Mouse (Mus musculus) forebrain, embryonic 13.5 days (tissue): ENCODE data around the gene Mmel1. TPM values are rescaled to one million over a fixed set of nuclear protein-coding genes. Genes with fewer than 3 reads are reported as not detected.

Source experiments
- ATAC-seq: fragments of 200-750 bp; cut with Nextera tagmentation; 2 replicates; pipeline ENCODE4 v1.8.0; 2017
- H3K27ac ChIP-seq: fragments of 300-500 bp; sonication (generic); 2 replicates; pipeline ENCODE4 v1.5.1; 2015; ENCODE audit warnings: inconsistent platforms, mild to moderate bottlenecking, moderate library complexity
- H3K27me3 ChIP-seq: fragments of 300-500 bp; sonication (generic); 2 replicates; pipeline ENCODE4 v1.6.1; 2015; ENCODE audit warnings: mild to moderate bottlenecking, inconsistent platforms
- H3K36me3 ChIP-seq: fragments of 300-500 bp; sonication (generic); 2 replicates; pipeline ENCODE4 v1.6.1; 2015; ENCODE audit warnings: mild to moderate bottlenecking, inconsistent platforms; ENCODE audit not compliant: poor library complexity, severe bottlenecking
- H3K4me1 ChIP-seq: fragments of 300-500 bp; sonication (generic); 2 replicates; pipeline ENCODE4 v1.6.1; 2015; ENCODE audit warnings: inconsistent platforms
- H3K4me2 ChIP-seq: fragments of 300-500 bp; sonication (generic); 2 replicates; pipeline ENCODE4 v1.6.1; 2015; ENCODE audit warnings: inconsistent platforms, mild to moderate bottlenecking, moderate library complexity
- H3K4me3 ChIP-seq: fragments of 300-500 bp; sonication (generic); 2 replicates; pipeline ENCODE4 v1.5.1; 2015; ENCODE audit warnings: mild to moderate bottlenecking, inconsistent platforms
- H3K9ac ChIP-seq: fragments of 300-500 bp; sonication (generic); 2 replicates; pipeline ENCODE4 v1.6.1; 2015; ENCODE audit warnings: mild to moderate bottlenecking, inconsistent platforms
- H3K9me3 ChIP-seq: fragments of 300-500 bp; sonication (generic); replicated peaks from 2 replicates; pipeline ENCODE4 v1.6.1; 2016; ENCODE audit warnings: inconsistent platforms
- WGBS: fragments of 180-500 bp; shearing (Covaris S2); methylation state at CpG from one replicate; pipeline ENCODE4 v1.1.7; 2015; 5-methylcytosine and 5-hydroxymethylcytosine counted together
- polyA plus RNA-seq: library from polyadenylated mRNA; unstranded; fragments of >200 nt; fragmentation: Nextera tagmentation; extraction: Ambion mirVana; gene quantifications from 2 replicates; pipeline ENCODE4 v1.2.1, GENCODE M21; 2015

Mmel1 gene
- polyA plus RNA-seq, 1 experiment from 2014 or later = 0.12 TPM

- Histone ChIP-seq H3K9ac (0 out of 2 replicates have a peak overlapping the region, but pooled peaks have one; percentile 73), H3K4me1 (peaks cover 13% of the 10 kb centered on the region), H3K4me3 (peak overlapping the region; percentile 53; the same call in 1 of the 2 replicates), H3K9me3 (no peaks in the 10 kb centered on the region), H3K27me3 (peaks cover 66% of the 10 kb centered on the region), H3K4me2 (peak overlapping the region; percentile 80), H3K27ac (no peak overlapping the region), H3K36me3 (no peaks in the 10 kb centered on the region)
- no peak for ATAC-seq
- WGBS = 60% methylated on average over 12 of the region's 12 CpGs
Observed at GRCm38 (mm10) chr4:154854676-154855345, 14.6 kb upstream of the Mmel1 start.

- H3K9ac ChIP-seq = peak overlapping the region; percentile 73
- H3K36me3 ChIP-seq = no peaks in the 10 kb centered on the region
- peaks cover 13% of the 10 kb centered on the region for H3K4me1 ChIP-seq
- H3K27ac ChIP-seq = peak overlapping the region; percentile 59
- WGBS = under 1% methylated on average over 76 of the region's 110 CpGs
- peaks cover 77% of the 10 kb centered on the region for H3K27me3 ChIP-seq
- H3K4me3 ChIP-seq = peak overlapping the region; percentile 53
- ATAC-seq = peak; percentile 94
- H3K4me2 ChIP-seq = peak overlapping the region; percentile 80
- H3K9me3 ChIP-seq = no peaks in the 10 kb centered on the region
Observed at GRCm38 (mm10) chr4:154855721-154856479, 13.5 kb upstream of the Mmel1 start.

GRCm38 (mm10) chr4:154856480-154856837 is 12.9 kb upstream of the Mmel1 start:
- H3K9me3 ChIP-seq = no peaks in the 10 kb centered on the region
- peaks cover 81% of the 10 kb centered on the region for H3K27me3 ChIP-seq
- ATAC-seq = no peak
- peak overlapping the region; percentile 53 for H3K4me3 ChIP-seq
- peaks cover 13% of the 10 kb centered on the region for H3K4me1 ChIP-seq
- peak overlapping the region; percentile 80 for H3K4me2 ChIP-seq
- no peaks in the 10 kb centered on the region for H3K36me3 ChIP-seq
- WGBS = 17% methylated on average over 9 of the region's 9 CpGs
- 0 out of 2 replicates have a peak overlapping the region, but pooled peaks have one; percentile 59 for H3K27ac ChIP-seq
- H3K9ac ChIP-seq = peak overlapping the region; percentile 73

DNA sequence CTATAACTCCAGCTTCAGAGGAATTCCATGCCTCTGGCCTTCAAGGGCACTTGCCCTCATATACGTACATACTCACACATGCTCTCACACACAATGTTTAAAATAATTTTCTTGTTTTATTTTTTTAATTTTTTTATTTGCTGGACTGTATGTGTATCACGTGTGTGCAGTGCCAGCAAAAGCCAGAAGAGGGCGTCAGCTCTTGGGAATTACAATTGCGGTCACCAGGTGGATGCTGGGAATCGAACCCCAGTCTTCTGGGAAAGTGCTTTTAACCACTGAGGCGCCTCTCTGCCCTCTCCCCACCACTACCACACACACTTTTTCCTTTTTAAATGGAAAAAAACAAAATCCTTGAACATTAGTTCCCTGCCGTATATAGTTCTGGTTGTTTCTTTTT is 12.5 kb upstream of the Mmel1 start:
- WGBS = 86% methylated on average over 7 of the region's 7 CpGs
- Histone ChIP-seq H3K4me3 (0 out of 2 replicates have a peak overlapping the region, but pooled peaks have one; percentile 53), H3K4me1 (peaks cover 13% of the 10 kb centered on the region), H3K27ac (no peak overlapping the region), H3K9ac (no peak overlapping the region), H3K9me3 (no peaks in the 10 kb centered on the region), H3K36me3 (no peaks in the 10 kb centered on the region), H3K4me2 (peak overlapping the region; percentile 80), H3K27me3 (peaks cover 84% of the 10 kb centered on the region)
- ATAC-seq = 0 out of 2 replicates have a peak, but pooled peaks have one; percentile 6

DNA sequence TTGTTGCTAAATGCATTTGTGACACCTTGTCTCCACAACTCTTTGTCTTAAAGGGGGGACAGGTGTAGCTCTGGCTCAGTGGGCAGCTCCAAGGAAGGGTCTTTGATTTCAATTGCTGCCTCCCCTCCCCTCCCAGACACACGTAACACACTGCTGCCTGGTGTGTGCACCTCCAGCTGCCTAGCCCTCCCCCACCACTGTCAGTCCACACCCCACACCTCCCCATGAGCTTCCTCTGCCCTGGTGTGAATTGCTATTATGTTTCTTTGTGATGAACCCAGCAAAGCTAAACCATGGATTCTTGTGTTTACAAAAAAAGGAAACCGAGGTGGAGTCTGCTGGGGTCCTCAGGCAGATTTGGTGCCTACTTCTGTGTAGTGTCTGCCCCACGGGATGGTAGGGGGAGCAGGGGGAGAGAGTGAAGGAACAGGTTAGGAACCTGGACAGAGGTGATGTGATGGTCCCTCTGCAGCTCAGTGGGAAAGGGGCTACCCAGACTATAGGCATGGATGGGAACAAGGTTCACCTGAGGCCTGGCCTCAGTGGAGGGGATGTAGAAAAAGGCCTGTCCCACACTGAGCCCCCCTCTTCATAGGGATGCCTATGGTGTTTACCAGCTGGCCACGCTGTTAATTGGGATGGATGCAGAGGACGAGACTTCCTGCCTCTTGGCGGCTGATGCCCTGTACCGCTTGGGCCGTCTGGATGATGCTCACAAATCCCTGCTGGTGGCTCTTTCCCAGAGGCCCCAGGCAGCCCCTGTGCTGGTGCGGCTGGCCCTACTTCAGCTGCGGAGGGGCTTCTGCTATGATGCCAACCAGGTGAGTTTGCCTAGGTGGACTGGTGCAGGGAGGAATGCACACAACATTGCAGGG is 11.8 kb upstream of the Mmel1 start:
- Histone ChIP-seq H3K27ac (no peak overlapping the region), H3K4me3 (no peak overlapping the region), H3K9ac (no peak overlapping the region), H3K27me3 (peaks cover 87% of the 10 kb centered on the region), H3K4me2 (no peak overlapping the region), H3K36me3 (no peaks in the 10 kb centered on the region), H3K4me1 (peaks cover 13% of the 10 kb centered on the region), H3K9me3 (no peaks in the 10 kb centered on the region)
- ATAC-seq = no peak
- WGBS = 79% methylated on average over 10 of the region's 10 CpGs

- H3K27ac ChIP-seq = no peak overlapping the region
- 79% methylated on average over 3 of the region's 3 CpGs for WGBS
- no peak overlapping the region for H3K4me2 ChIP-seq
- H3K36me3 ChIP-seq = no peaks in the 10 kb centered on the region
- H3K9ac ChIP-seq = no peak overlapping the region
- H3K27me3 ChIP-seq = peaks cover 79% of the 10 kb centered on the region
- peaks cover 13% of the 10 kb centered on the region for H3K4me1 ChIP-seq
- H3K4me3 ChIP-seq = no peak overlapping the region
- no peak for ATAC-seq
- H3K9me3 ChIP-seq = no peaks in the 10 kb centered on the region
Observed at GRCm38 (mm10) chr4:154858601-154859000, 10.8 kb upstream of the Mmel1 start.

GRCm38 (mm10) chr4:154861967-154862366 is 7.4 kb upstream of the Mmel1 start:
- no peaks in the 10 kb centered on the region for H3K9me3 ChIP-seq
- H3K9ac ChIP-seq = no peak overlapping the region
- peaks cover 14% of the 10 kb centered on the region for H3K4me1 ChIP-seq
- H3K27me3 ChIP-seq = peaks cover 56% of the 10 kb centered on the region
- no peak overlapping the region for H3K4me3 ChIP-seq
- ATAC-seq = no peak
- H3K36me3 ChIP-seq = no peaks in the 10 kb centered on the region
- no peak overlapping the region for H3K4me2 ChIP-seq
- no peak overlapping the region for H3K27ac ChIP-seq
- 78% methylated on average over 5 of the region's 5 CpGs for WGBS

DNA sequence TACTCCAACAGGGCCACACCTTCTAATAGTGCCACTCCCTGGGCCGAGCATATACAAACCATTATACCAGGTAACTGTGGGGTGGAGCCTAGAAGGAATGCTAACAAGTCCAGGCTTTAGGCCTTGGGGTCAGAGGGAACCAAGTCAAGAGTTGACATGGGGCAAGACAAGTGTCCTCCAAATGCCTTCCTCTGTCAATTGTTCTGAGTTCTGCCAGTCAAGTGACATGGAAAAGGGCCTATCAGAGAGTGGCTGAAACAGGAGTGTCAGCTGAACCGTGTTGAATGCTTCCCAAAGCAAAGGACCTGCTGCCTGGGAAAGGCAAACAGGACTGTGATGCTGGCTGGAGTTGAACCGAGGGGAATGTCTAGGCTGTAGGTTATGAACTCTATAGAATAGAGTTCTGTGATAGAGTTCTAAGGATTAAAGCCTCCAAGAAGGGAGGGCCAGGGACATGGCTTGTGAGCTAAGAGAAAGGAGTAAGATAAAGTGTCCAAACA is 5.9 kb upstream of the Mmel1 start:
- no peaks in the 10 kb centered on the region for H3K9me3 ChIP-seq
- no peak overlapping the region for H3K9ac ChIP-seq
- peaks cover 49% of the 10 kb centered on the region for H3K27me3 ChIP-seq
- WGBS = 86% methylated on average over 3 of the region's 3 CpGs
- H3K4me1 ChIP-seq = peaks cover 14% of the 10 kb centered on the region
- peak overlapping the region; percentile 62; the same call in 1 of the 2 replicates for H3K4me2 ChIP-seq
- no peak overlapping the region for H3K4me3 ChIP-seq
- H3K27ac ChIP-seq = no peak overlapping the region
- ATAC-seq = no peak
- H3K36me3 ChIP-seq = no peaks in the 10 kb centered on the region

- WGBS = 1% methylated on average over 18 of the region's 18 CpGs
Observed at GRCm38 (mm10) chr4:154864271-154864771, 5.1 kb upstream of the Mmel1 start.

GRCm38 (mm10) chr4:154864961-154865760 is 4.2 kb upstream of the Mmel1 start:
- peak overlapping the region; percentile 60; the same call in 1 of the 2 replicates for H3K27ac ChIP-seq
- 86% methylated on average over 18 of the region's 18 CpGs for WGBS
- H3K4me3 ChIP-seq = peak overlapping the region; percentile 40; the same call in 1 of the 2 replicates
- no peak for ATAC-seq
- H3K9me3 ChIP-seq = no peaks in the 10 kb centered on the region
- peaks cover 40% of the 10 kb centered on the region for H3K27me3 ChIP-seq
- peak overlapping the region; percentile 62 for H3K4me2 ChIP-seq
- H3K4me1 ChIP-seq = peaks cover 14% of the 10 kb centered on the region
- peak overlapping the region; percentile 57 for H3K9ac ChIP-seq
- no peaks in the 10 kb centered on the region for H3K36me3 ChIP-seq

More at GRCm38 (mm10) chr4:154864271-154864771, 5.1 kb upstream of the Mmel1 start:
- Histone ChIP-seq H3K27me3 (peaks cover 48% of the 10 kb centered on the region), H3K4me1 (peaks cover 14% of the 10 kb centered on the region), H3K36me3 (no peaks in the 10 kb centered on the region), H3K9me3 (no peaks in the 10 kb centered on the region), H3K27ac (peak overlapping the region; percentile 60; the same call in 1 of the 2 replicates), H3K9ac (peak overlapping the region; percentile 57), H3K4me3 (peak overlapping the region; percentile 40), H3K4me2 (peak overlapping the region; percentile 62)
- peak; percentile 93 for ATAC-seq

DNA sequence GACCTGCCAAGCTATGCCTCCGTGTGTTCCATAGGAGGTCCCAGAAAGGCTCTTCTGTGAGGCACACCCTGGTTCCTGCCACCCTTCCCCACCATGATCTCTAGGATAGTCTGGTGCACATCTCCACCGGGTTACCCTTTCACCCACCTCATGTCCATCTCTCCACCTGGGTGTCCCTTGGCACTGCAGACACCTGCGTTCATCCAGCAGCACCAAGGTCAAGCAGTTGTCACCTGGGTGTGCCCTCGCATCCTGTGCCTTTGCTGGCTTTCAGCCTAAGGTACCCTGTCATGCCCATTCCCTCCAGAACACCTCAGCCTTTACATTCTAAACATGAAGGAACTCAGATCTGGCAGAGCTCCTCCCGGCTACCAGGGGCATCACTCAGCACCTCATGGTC is 3.0 kb upstream of the Mmel1 start:
- 94% methylated on average over 5 of the region's 5 CpGs for WGBS
- no peak for ATAC-seq

More for the DNA sequence above, 3.0 kb upstream of the Mmel1 start:
- no peaks in the 10 kb centered on the region for H3K9me3 ChIP-seq
- peaks cover 36% of the 10 kb centered on the region for H3K27me3 ChIP-seq
- H3K4me1 ChIP-seq = peaks cover 14% of the 10 kb centered on the region
- H3K9ac ChIP-seq = no peak overlapping the region
- H3K4me3 ChIP-seq = no peak overlapping the region
- H3K36me3 ChIP-seq = no peaks in the 10 kb centered on the region
- no peak overlapping the region for H3K4me2 ChIP-seq
- H3K27ac ChIP-seq = no peak overlapping the region
